Mouse (Mus musculus) adrenal gland, postnatal 25 days (tissue): ENCODE measurements around the gene Pfas. TPM values are rescaled to one million over a fixed set of nuclear protein-coding genes. Genes with fewer than 3 reads are reported as not detected.

Experiments
- DNase-seq: peaks from one replicate; pipeline ENCODE4 v3.0.0; 2021; ENCODE audit warnings: mixed read lengths
- long read RNA-seq: library from polyadenylated mRNA; stranded (forward); transcript quantifications from one replicate; pipeline ENCODE4 v2.0.0, GENCODE M21; 2021
- total RNA-seq: library from RNA; stranded (reverse); gene quantifications from 2 replicates; pipeline ENCODE4 v1.2.3, GENCODE M21; 2021

Pfas gene
- total RNA-seq = 39.7 and 40.1 TPM in 2 replicates
- long read RNA-seq, partial matches to known transcripts = 1 of 3 reads
- long read RNA-seq, other reads (novel, unspliced or antisense) = 2 of 3 reads

DNA sequence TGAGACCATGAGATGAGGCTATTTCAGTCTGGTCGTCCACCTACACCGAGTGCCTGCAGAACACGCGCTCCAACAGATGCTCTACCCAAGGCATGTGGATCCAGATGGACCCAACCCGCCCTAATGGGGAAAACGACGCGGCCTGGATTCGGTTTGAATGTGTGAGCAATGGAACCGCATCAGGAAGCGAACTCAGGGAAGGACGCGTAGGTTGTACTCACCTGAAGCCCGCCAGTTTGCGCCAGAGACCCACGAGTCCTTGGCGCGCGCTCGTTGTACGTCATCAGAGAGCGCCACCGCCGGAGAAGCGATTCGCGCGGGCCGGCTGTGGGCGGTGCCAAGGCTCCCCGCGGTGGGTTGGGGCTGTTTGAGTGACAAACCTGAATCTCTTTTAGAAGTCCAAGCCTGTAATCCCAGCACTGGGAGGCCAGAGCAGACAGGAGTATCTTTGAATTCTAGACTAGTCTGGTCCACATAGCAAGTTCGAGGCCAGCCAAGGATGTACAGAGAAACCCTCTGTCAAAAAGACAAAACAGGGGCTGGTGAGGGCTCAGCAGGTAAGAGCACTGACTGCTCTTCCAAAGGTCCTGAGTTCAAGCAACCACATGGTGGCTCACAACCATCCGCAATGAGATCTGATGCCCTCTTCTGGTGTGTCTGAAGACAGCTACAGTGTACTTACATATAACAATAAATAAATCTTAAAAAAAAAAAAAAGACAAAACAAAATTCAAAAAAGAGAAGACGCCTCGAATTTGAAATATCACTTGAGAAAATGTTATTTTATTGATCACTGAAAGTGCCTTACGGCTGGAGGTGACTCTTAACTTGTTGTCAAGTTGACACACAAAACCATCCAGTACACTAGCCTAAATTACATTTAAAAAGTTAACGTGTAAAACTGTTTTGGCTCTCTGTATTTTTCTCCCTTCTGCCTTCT lies at the start of gene Pfas:
Pfas (minus strand) TSS at position 279 of the 940 bp plus-strand sequence.
- peak; percentile 93 for DNase-seq

DNA sequence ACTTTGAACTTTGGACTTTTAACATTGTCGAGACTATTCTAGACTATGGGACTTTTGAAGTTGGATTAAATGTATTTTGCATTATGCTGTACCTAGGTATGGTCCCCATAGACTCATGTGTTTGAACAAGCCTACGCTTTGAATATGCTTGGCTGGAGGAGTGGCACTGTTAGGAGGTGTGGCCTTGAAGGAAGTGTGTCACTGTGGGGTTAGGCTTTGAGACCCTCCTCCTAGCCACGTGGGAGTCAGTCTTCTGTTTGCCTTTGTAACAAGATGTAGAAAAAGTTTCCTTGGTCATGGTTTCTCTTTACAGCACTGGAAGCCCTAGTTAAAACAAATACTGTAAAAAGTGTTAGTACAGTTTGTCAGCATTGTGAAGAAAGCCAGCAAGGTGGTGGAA lies 45.6 kb upstream of the Pfas start:
- no peak for DNase-seq

DNA sequence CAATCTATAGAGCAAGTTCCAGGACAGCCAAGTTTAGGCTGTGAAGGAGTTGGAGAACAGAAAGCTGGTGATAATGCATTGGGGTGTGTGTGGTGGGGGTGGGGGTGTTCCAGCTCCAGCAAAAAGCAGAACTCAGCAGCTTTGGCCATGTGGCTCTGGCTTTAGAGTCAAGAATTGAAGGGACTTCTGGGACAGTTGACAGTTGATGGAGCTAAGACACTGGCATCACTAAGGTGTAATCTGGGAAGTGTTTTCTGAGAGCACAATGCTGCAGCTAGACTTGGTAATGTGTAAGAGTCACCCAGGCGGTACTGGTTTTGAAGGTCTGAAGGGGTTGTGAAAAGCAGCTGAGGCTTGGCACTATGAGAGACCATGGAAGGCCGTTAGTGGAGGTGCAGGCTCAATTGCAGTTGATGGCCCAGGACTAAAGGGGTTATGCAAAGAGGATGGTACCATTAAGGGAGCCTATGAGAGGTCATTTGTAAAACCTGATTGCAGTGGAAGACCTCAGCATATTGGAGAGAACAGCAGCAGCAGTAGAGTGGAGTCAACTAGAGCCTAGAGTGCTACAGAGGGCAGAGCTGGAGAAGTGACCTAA lies 44.7 kb upstream of the Pfas start:
- DNase-seq = no peak

DNA sequence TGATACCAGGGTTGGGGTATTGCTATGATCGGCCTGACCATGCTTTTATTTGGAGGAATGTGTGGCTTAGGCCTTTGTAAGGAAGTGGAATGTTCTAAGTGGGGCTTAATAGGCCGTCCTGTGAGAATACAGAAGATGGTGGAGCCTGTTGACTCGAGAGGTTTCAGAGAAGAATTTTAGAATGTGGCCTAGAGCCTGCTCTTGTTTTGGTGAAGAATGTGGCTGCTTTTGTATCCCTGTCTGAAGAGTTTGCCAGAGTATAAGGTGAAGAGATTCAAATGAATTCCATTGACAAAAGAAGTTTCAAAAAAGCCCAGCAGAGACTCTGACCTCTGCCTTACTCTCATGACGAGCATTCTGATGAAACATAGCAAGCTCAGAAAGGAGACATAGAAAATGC lies 43.5 kb upstream of the Pfas start:
- no peak for DNase-seq

DNA sequence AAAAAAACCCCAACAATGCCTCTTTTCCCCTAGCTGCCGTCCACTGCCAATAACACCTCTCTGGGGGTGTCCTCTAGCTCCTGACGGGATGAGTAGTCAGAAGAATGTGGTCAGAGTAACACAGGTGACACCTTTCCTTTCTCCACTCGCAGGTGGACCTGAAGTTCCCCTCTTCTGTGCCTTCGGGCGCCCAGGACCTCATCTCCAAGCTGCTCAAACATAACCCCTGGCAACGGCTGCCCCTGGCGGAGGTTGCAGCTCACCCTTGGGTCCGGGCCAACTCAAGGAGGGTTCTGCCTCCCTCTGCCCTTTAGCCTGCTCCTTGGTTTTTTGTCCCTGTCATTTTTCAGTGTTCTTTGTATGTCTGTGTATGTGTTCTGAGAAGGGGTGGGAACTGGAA lies 42.5 kb upstream of the Pfas start:
- no peak for DNase-seq

DNA sequence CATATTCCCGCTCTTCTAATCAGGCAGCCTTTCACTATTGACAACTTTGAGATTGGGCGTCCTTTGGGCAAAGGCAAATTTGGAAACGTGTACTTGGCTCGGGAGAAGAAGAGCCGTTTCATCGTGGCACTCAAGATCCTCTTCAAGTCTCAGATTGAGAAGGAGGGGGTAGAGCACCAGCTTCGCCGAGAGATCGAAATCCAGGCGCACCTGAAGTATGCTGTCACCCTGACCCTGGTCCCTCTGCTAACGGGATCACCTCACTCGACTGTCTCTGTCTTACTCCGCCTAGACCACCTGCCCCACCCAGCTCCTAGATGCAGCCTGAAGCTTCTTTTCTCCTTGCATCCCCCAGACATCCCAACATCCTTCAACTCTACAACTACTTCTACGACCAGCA lies 39.9 kb upstream of the Pfas start:
- no peak for DNase-seq

DNA sequence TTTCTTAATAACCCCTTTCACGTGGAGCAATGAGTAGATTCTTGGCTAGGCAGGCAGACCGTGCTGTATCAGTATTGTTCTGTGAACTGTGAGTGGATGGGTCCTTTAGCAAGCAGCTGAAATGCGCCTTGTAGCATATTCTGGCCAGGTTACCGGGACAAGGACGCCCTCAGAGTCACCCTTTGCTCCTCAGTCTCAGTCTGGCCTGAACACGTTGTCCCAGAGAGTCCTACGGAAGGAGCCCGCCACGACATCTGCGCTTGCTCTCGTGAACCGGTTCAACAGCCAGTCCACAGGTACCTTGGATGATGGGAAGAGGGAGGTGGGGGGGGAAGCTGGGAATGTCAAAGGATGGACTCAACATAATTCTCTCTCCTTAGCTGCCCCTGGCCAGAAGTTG lies 39.3 kb upstream of the Pfas start:
- no peak for DNase-seq

DNA sequence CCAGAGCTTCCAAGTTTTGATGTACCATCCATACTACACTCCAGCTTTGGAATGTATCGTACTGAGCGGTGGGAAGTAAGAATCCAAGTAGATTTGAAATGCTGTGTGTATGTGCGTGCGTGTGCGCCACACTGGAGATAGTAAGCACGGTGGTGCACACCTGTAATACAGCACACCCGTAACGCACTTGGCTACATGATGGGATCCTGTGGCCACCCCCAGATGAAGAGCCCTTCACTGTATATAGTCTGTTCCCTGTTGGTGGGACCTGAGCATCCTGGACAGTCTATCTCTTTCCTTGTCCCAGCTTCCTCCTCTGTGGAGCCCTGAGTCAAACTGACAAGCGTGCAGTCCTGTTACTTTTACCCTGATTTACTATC lies 38.1 kb upstream of the Pfas start:
- no peak for DNase-seq

DNA sequence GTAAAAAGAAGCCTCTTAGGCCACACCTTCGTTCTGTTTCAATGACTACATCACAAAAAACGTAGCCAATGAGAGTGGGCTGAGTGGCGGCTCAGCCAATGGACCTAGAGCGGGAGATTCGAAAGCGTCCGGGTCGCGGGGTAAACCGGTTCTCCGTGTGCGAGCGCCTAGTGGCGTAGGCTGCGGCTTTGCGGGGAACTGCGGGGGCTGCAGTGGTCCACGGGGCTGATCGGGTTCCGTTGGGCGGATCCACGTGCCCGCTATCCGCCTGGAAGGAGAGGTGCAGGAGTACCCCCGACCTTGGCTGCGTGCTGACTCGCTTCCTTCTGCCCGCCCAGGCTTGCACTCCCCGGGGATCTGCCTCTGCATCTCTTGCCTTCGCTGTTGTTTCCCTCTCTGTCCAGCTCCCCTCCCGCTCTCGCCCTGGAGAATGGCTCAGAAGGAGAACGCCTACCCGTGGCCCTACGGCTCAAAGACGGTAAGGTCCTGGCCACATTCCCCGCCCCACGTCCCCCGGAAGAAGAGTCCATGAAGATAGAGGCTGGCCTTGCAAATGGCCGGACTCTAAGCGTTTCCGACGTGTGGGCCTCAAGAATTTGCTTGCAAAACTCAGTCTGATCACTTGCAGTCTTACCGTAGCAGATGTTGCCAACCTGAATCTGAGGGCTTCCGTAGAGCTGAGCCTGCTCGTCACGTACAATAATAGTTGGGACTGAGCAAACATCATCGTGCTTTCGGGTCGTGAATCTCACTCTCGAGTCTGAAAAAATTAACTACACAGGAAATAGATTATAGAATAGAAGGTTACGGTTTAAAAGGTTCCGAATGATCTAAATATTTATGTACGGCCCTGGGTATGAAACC lies 37.5 kb upstream of the Pfas start, which contains the start of gene Aurkb:
Aurkb (plus strand) TSS at position 117 of the 864 bp plus-strand sequence.
- peak; percentile 85 for DNase-seq

DNA sequence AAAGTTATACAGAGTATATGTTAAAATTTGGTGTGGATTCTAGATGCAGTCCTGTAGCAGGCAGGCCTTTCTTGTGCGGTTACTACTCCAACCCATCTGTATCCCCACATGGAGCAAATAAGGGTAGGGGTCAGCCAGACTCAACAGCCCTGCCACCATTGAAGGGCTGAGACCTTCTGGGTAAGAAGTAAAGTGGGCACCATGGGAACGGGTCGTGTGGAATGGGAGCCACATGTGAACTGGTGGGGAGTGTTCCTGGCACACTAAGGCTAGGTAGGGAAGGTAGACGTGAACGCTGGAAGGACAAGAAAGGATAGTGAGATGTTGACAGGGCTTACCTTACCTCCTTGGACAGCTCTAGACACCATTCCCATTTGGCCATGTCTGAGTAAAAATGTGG lies 29.9 kb upstream of the Pfas start:
- DNase-seq = no peak

DNA sequence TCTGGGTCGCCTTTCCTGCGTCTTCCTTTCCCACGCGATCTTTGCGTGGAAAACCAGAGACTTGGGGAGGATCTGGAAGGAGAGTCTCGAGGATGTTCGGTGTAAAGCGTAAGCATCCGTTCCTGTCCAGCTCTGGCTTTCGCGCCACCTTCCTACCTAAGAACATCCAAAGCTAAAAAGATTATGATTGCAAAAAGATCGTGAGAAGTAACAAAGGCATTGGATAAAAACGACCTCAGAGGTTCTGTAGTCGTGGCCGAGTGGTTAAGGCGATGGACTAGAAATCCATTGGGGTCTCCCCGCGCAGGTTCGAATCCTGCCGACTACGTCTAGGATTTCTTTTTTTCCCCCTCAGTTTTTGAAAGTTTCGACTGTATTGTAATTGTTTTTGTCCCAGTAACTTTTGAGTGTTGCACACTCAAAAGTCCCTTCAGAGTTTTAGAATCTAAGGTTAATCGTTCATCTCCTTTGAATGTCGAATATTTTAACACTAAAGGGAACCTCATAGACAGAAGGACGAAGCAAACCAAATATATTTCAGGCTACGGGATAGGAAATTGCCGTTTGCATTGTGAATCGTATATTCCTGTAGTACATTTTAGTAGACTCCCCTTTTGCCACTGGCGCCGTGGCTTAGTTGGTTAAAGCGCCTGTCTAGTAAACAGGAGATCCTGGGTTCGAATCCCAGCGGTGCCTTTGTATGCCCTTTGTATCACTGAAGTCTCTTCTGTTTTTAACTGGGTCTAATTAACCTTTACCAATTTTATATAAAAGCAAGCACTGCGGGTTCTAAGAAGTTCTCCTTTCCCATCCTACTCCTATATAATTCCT lies 29.2 kb upstream of the Pfas start:
- DNase-seq = peak; percentile 85

DNA sequence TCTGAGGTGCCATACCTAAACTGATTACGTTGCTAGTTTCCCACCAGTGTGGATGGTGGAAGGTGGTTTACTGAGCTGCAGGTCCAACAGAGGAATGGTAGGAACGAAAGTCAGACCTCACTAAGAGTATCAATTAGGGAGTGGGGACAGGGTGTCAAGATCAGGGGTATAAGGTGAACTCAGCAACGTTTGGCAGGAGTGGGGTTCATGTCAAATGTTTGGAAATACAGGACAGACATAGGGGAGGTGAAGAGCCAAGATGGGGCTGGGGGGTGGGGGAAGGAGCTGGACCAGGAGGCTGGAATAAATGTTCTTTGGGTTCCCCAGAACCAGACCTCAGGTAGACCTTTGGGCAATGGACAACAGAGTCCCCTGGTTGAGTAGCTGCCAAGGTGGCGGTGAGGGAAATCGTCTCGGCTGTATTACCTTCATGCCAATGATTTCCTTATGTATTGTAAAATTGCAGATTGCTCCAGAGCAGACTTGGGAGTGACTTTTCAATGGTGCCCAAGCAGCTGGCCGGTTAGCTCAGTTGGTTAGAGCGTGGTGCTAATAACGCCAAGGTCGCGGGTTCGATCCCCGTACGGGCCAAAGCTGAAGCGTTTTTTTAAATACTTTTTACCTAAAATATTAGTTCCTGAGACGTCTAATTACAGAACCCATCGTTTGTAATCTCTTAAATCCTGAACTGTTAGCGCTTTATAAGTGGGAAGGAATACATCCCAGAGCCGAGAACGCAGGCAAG lies 28.4 kb upstream of the Pfas start:
- peak; percentile 83 for DNase-seq

DNA sequence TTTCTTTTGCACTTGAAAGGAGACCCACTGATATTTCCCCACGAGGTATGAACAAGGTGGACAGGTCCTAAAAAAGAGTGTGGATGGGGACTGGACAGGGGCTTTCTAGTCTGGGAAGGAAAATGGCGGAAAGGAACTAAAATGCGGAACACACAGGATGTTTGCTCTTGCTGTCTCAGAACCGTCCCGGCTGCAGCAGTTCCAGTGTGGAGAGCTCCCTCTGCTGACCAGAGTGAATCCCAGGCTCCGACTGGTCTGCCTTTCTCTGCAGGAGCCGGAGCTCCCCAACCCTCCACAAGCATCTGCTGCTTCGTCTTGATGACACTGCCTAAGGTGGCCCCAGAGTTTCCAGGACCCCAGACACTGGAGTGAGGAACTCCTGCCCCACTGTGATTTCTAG lies 27.6 kb upstream of the Pfas start:
- DNase-seq = peak; percentile 82

DNA sequence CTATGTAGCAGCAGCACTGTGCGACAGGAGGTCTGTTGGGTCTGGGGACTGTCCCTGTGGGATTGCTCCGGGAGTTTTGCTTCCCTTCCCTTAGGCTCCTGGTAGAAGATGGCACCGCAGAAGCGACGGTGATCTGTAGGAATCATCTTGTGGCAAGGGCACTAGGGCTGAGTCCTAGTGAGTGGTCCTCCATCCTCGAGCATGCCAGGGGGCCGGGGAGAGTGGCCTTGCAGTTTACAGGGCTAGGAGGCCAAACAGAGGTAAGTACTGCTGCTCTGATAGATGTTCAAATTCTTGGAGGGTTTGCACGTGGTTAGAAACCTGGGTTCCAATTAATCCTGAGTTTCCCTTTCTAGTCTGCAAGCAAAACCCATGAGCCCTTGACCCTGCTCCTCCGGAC lies 27.2 kb upstream of the Pfas start:
- DNase-seq = no peak

DNA sequence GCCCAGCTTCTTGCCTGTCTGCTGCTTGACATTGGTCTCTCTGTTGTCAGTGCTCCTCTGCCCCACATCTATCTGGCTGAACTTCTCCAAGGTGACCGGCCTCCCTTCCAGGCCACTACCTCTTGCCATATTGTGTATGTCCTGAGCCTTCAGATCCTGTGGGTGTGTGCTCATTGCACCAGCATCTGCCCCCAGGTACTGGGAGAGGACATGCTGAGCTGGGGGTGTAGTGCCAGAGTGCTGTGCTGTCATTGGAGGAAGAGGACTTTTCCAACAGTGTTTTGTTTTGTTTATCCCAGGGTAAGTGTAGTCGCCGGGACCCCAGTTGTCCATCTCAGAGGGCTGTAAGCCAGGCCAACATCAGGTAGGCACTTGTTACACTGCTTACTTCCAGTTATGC lies 26.3 kb upstream of the Pfas start:
- DNase-seq = no peak

DNA sequence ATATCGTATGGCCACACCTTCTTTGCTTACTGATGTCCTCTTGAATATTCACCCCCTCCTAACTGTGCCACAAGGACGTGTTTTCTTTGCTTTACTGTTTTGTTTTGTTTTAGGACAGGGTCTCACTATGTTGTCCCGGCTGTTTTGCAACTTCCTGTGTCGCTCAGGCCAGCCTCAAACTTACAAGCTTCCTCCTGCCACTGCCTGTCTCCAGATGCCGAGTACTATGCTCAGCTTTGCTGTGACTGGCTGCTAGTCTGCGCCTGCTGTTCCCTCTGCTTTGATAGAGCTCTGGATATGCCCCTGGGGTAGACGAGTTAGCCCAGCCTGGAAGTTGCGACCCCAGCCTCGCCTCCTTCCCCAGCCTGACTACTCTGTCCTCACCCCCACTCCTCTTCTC lies 25.3 kb upstream of the Pfas start:
- no peak for DNase-seq

DNA sequence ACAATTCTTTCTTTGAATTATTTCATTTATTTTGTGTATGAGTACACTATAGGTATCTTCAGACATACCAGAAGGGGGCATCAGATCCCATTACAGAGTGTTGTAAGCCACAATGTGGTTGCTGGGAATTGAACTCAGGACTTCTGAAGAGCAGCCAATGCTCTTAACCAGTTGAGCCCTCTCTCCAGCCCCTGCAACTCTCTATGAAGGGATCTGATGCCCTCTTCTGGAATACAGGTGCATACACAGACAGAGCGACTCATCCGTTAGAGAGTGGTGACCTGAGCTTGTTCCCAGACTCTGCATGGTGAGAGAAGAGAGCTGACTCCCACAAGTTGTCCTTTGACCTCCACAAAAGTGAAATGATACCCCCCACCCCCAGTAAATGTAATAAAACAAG lies 20.5 kb upstream of the Pfas start:
- DNase-seq = no peak

DNA sequence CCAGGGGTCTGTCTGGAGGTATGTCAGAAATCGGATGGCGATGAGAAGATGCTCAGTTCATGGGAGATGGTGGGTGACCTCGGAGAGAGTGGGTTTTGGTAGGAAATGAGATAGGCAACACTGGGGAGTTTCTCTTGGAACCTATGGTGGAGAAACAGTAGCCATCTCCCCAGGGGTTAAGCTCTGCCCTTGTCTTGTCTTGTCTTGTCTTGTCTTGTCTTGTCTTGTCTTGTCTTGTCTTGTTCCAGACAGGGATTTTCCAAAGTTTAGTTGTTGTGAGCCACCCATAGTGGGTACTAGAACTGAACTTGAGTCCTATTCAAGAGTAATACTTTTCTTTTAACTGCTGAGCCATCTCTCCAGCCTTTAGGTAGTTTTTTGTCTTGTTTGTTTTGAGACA lies 18.3 kb upstream of the Pfas start:
- no peak for DNase-seq

DNA sequence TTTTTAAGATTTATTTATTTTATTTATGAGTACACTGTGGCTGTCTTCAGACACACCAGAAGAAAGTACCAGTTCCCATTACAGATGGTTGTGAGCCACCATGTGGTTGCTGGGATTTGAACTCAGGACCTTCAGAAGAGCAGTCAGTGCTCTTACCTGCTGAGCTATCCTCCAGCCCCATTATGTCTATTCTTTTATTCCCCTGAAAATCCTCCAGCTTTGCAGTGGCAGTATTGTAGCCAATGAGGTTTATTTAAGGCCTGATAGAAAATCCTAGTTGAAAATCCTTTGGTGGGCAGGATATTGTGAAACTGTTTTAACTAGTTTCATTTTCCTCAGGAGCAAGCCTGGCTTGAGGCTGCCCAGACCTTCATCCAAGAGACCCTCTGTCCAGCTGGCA lies 12.4 kb upstream of the Pfas start:
- DNase-seq = no peak

DNA sequence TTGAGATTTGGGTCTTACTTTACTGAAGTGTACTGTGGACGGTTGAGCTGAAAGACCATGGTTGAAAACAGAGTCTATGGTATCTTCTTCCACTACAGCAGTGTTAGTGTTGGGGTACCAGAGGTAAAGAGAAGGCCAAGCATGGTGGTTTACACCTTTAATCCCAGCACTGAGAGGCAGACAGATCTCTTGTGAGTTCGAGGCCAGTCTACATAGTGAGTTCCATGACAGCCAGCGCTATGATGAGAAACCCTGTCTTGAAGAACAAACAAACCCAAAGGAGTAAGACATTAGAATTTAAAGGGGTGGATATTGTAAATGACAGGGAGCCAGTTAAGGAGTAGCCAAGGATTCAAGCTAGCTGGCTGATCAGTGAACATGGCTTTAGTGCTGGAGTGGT lies 8.5 kb upstream of the Pfas start:
- DNase-seq = no peak
